Comparison of ENCODE assay signal across 28 mouse cellular contexts in genomic region chr1:151422178-151422577, GRCm38 (mm10). TPM values are rescaled to one million over a fixed set of nuclear protein-coding genes. Genes with fewer than 3 reads are reported as not detected.
A peak's percentile ranks its signal among the peaks of the same experiment; 100 is the strongest.
DNase-seq lines count a peak whose midpoint lies in the region; ATAC-seq and TF ChIP-seq lines count a peak whose summit lies in the region.
"Had no signal": no experiment of that assay in that cellular context is flagged by ENCODE, and none has a peak within 500 bp of the region (broad histone marks: within the 10 kb centered on the region; RNA-seq: fewer than 3 reads in every experiment).

No protein-coding gene starts in this region.

- H3K4me2 ChIP-seq in liver, embryonic 11.5 days = no peak overlapping the region
- no peak overlapping the region for H3K4me2 ChIP-seq in hindbrain, postnatal 0 days (ENCODE audit: low read depth, low read length)
- H3K4me2 ChIP-seq: embryonic facial prominence, embryonic 12.5 days; embryonic facial prominence, embryonic 15.5 days; heart, embryonic 11.5 days; hindbrain, embryonic 13.5 days had no signal

- peak; percentile 19 to 72; a peak in 2 of 4 replicates for TF ChIP-seq EP300 in MEL (IDR thresholded peaks at IDR 0.05; ENCODE audit: low read depth in 1 of 2, low read length in 2 of 2)

- H3K9ac ChIP-seq in MEL (ENCODE audit: control insufficient read depth, low read depth, low read length, poor library complexity, severe bottlenecking) = no peak overlapping the region
- no peak overlapping the region for H3K9ac ChIP-seq in liver, embryonic 11.5 days (ENCODE audit: low read depth, low read length)
- H3K9ac ChIP-seq in hindbrain, postnatal 0 days (replicated peaks; ENCODE audit: low read length) = no peak overlapping the region
- H3K9ac ChIP-seq: embryonic facial prominence, embryonic 12.5 days; embryonic facial prominence, embryonic 15.5 days; forebrain, postnatal 0 days; hindbrain, embryonic 13.5 days had no signal

- TF ChIP-seq POLR2A in MEL (IDR thresholded peaks at IDR 0.05; ENCODE audit: control insufficient read depth in 1 of 2, insufficient read depth in 1 of 2, low read depth in 1 of 2, low read length in 2 of 2, poor library complexity in 1 of 2) = no peak

- WGBS in liver, embryonic 11.5 days = 46% methylated on average over 3 of the region's 3 CpGs
- WGBS in hindbrain, postnatal 0 days = 87% methylated on average over 3 of the region's 3 CpGs

- peaks cover 6% of the 10 kb centered on the region for H3K79me2 ChIP-seq in MEL (ENCODE audit: control insufficient read depth, insufficient read depth, low read length, poor library complexity)

- H3K36me3 ChIP-seq in MEL (ENCODE audit: control insufficient read depth in 1 of 2, insufficient read depth in 2 of 2, low read length in 2 of 2) = peaks cover 9 to 27% of the 10 kb centered on the region in 2 experiments
- H3K36me3 ChIP-seq in liver, embryonic 11.5 days (ENCODE audit: control insufficient read depth, insufficient read depth, low read length) = peaks cover 4% of the 10 kb centered on the region; the same call in 1 of the 2 replicates
- H3K36me3 ChIP-seq in hindbrain, postnatal 0 days (ENCODE audit: insufficient read depth, low read length) = peaks cover 8% of the 10 kb centered on the region; the same call in 1 of the 2 replicates

- H3K27me3 ChIP-seq in MEL (ENCODE audit: control insufficient read depth in 1 of 2, insufficient read depth in 2 of 2, low read length in 2 of 2) = no peaks in the 10 kb centered on the region
- no peaks in the 10 kb centered on the region for H3K27me3 ChIP-seq in liver, embryonic 11.5 days (replicated peaks; ENCODE audit: control insufficient read depth, insufficient read depth, low read length)
- H3K27me3 ChIP-seq in hindbrain, postnatal 0 days (ENCODE audit: insufficient read depth, low read length) = no peaks in the 10 kb centered on the region
- H3K27me3 ChIP-seq: embryonic facial prominence, embryonic 12.5 days; embryonic facial prominence, embryonic 15.5 days; hindbrain, embryonic 13.5 days; Patski had no signal

- no peak for TF ChIP-seq CTCF in MEL (IDR thresholded peaks at IDR 0.05 in 2 of 3, conservative IDR thresholded peaks at IDR 0.05 in 1 of 3; ENCODE audit: control insufficient read depth in 1 of 3, insufficient read depth in 1 of 3, low read depth in 2 of 3, low read length in 3 of 3, poor library complexity in 1 of 3, severe bottlenecking in 1 of 3)
- no peak for TF ChIP-seq CTCF in hindbrain, postnatal 0 days (IDR thresholded peaks at IDR 0.05; ENCODE audit: low read depth)

- TF ChIP-seq RAD21 in MEL (IDR thresholded peaks at IDR 0.05; ENCODE audit: low read depth, low read length) = no peak

- peaks cover 9 to 14% of the 10 kb centered on the region in 2 experiments for H3K4me1 ChIP-seq in MEL (ENCODE audit: control insufficient read depth in 1 of 2, insufficient read depth in 2 of 2, low read length in 2 of 2)
- H3K4me1 ChIP-seq in liver, embryonic 11.5 days (replicated peaks; ENCODE audit: control insufficient read depth, insufficient read depth, low read length) = peaks cover 5% of the 10 kb centered on the region; the same call in 1 of the 2 replicates
- H3K4me1 ChIP-seq in hindbrain, postnatal 0 days (ENCODE audit: insufficient read depth, low read length) = peaks cover 3% of the 10 kb centered on the region

- ATAC-seq in granulocyte monocyte progenitor cell, adult 5-6 weeks (replicated peaks; ENCODE audit: poor library complexity, severe bottlenecking) = peak; percentile 89
- peak; percentile 80 for ATAC-seq in megakaryocyte progenitor cell, adult 5-6 weeks (replicated peaks; ENCODE audit: poor library complexity)
- no peak for ATAC-seq in liver, embryonic 11.5 days (replicated peaks; ENCODE audit: low FRiP score)
- no peak for ATAC-seq in hindbrain, postnatal 0 days
- ATAC-seq: CD4-positive, CD25-positive, alpha-beta regulatory T cell, adult 4 months; forebrain, embryonic 14.5 days; forebrain, postnatal 0 days; hindbrain, embryonic 16.5 days; inflammation-experienced regulatory T-cells, adult 6 months; intestine, embryonic 16.5 days; Patski had no signal

- DNase-seq in 416B (ENCODE audit: low read depth) (peak; percentile 60), MEL (ENCODE audit: low read depth, low spot score) (peak; percentile 62)
- no peak for DNase-seq in heart, adult 8-10 months (ENCODE audit: low spot score)
- no peak for DNase-seq in liver, embryonic 11.5 days (ENCODE audit: low spot score)
- DNase-seq in hindbrain, postnatal 0 days (ENCODE audit: low spot score) = no peak
- DNase-seq: adrenal gland, postnatal 10 days; adrenal gland, postnatal 36 days; cerebellum, adult 11-12 months; cerebellum, adult 8-10 months; cerebellum, postnatal 10 days; cerebellum, postnatal 36 days; forebrain, postnatal 0 days; gastrocnemius, adult 2 months; gastrocnemius, postnatal 25 days; heart, adult 2 months had no signal

- H3K9me3 ChIP-seq in MEL (replicated peaks; ENCODE audit: insufficient read depth, low read length) = no peaks in the 10 kb centered on the region
- H3K9me3 ChIP-seq in liver, embryonic 11.5 days (ENCODE audit: control insufficient read depth, low read length) = no peaks in the 10 kb centered on the region
- H3K9me3 ChIP-seq in hindbrain, postnatal 0 days (ENCODE audit: low read length) = no peaks in the 10 kb centered on the region
- H3K9me3 ChIP-seq: embryonic facial prominence, embryonic 12.5 days; embryonic facial prominence, embryonic 15.5 days; hindbrain, embryonic 10.5 days; hindbrain, embryonic 13.5 days had no signal

- no peak overlapping the region for H3K4me3 ChIP-seq in MEL (ENCODE audit: control insufficient read depth in 1 of 2, insufficient read depth in 1 of 2, low read depth in 2 of 2, low read length in 2 of 2)
- no peak overlapping the region for H3K4me3 ChIP-seq in liver, embryonic 11.5 days (ENCODE audit: low read depth, low read length)
- no peak overlapping the region for H3K4me3 ChIP-seq in hindbrain, postnatal 0 days (ENCODE audit: low read length)
- H3K4me3 ChIP-seq: embryonic facial prominence, embryonic 12.5 days; embryonic facial prominence, embryonic 15.5 days; gastrocnemius, adult 2 months; heart, adult 2 months; hindbrain, embryonic 10.5 days; hindbrain, embryonic 13.5 days had no signal

- peak overlapping the region; percentile 19; the same call in 1 of the 2 replicates for H3K27ac ChIP-seq in MEL (ENCODE audit: control insufficient read depth, low read depth, low read length)
- no peak overlapping the region for H3K27ac ChIP-seq in liver, embryonic 11.5 days (ENCODE audit: low read depth, low read length)
- H3K27ac ChIP-seq in hindbrain, postnatal 0 days = no peak overlapping the region
- H3K27ac ChIP-seq: embryonic facial prominence, embryonic 12.5 days; embryonic facial prominence, embryonic 15.5 days; gastrocnemius, adult 2 months; heart, adult 2 months; hindbrain, embryonic 10.5 days; hindbrain, embryonic 13.5 days had no signal

TF ChIP-seq in MEL, 35 proteins besides CTCF, POLR2A, EP300 and RAD21:
- 0 out of 2 replicates have a peak, but pooled peaks have one; percentile 38 for TF ChIP-seq TBP (IDR thresholded peaks at IDR 0.05; ENCODE audit: low read depth, low read length)
- TF ChIP-seq TAL1 (IDR thresholded peaks at IDR 0.05; ENCODE audit: low read length) = peak; percentile 39; the same call in 1 of the 2 replicates
- TF ChIP-seq ZNF384 (IDR thresholded peaks at IDR 0.05; ENCODE audit: low read depth, low read length) = no peak
- no peak for TF ChIP-seq ZMIZ1 (IDR thresholded peaks at IDR 0.05; ENCODE audit: low read depth, low read length)
- peak; percentile 53; the same call in 1 of the 2 replicates for TF ChIP-seq RCOR1 (IDR thresholded peaks at IDR 0.05; ENCODE audit: low read depth, low read length)
- no peak for TF ChIP-seq SMC3 (IDR thresholded peaks at IDR 0.05; ENCODE audit: low read depth, low read length)
- TF ChIP-seq GATA1 (IDR thresholded peaks at IDR 0.05; ENCODE audit: low read depth, low read length) = peak; percentile 62; the same call in 1 of the 2 replicates

RNA-seq across cellular contexts. Expression of gene Swt1, which starts 6.1 kb away (rescaled TPM):
- total RNA-seq in MEL (2012; rRNA removed) = 13.7 and 14.1 TPM in 2 replicates
- 10 to 100 TPM in 1 of 2 experiments, not detected in 1; 13.5 TPM for polyA plus RNA-seq in MEL (2012; ENCODE audit: insufficient read depth in 1 of 2, insufficient read length in 2 of 2, low read depth in 1 of 2, low replicate concordance in 2 of 2, missing spikeins in 1 of 2)
- total RNA-seq in granulocyte monocyte progenitor cell, adult 5-6 weeks (2014; fragmentation: Nextera tagmentation) = 20.3 and 39.4 TPM in 2 replicates
- total RNA-seq in granulocyte monocyte progenitor cell, adult 5-6 weeks (2017) = 15.3 and 24.4 TPM in 2 replicates
- total RNA-seq in megakaryocyte progenitor cell, adult 5-6 weeks (2015) = 29.1 and 37.6 TPM in 2 replicates
- total RNA-seq in megakaryocyte progenitor cell, adult 5-6 weeks (2017) = 20.6 and 24.5 TPM in 2 replicates
- total RNA-seq in heart, adult 8-10 months (2022) = 10 to 100 TPM in 3 of 4 experiments, 1 to 10 TPM in 1; 9.8 to 12.1 (median 10.7) TPM
- polyA plus RNA-seq in liver, embryonic 11.5 days (2014; fragmentation: Nextera tagmentation; extraction: Ambion mirVana) = 19.1 and 20.7 TPM in 2 replicates
- 6.7 and 7.7 TPM in 2 replicates for total RNA-seq in hindbrain, postnatal 0 days (2014; rRNA removed)
- 11.7 and 17.1 TPM in 2 replicates for polyA plus RNA-seq in hindbrain, postnatal 0 days (2015; fragmentation: Nextera tagmentation; extraction: Ambion mirVana)

RNA-seq across cellular contexts. Expression of gene Trmt1l, which starts 6.2 kb away (rescaled TPM):
- total RNA-seq in MEL (2012; rRNA removed) = 13.3 and 15.4 TPM in 2 replicates
- 10 to 100 TPM in 1 of 2 experiments, not detected in 1; 18.2 TPM for polyA plus RNA-seq in MEL (2012; ENCODE audit: insufficient read depth in 1 of 2, insufficient read length in 2 of 2, low read depth in 1 of 2, low replicate concordance in 2 of 2, missing spikeins in 1 of 2)
- total RNA-seq in granulocyte monocyte progenitor cell, adult 5-6 weeks (2014; fragmentation: Nextera tagmentation) = 35.6 and 38.1 TPM in 2 replicates
- 19.1 and 24.3 TPM in 2 replicates for total RNA-seq in granulocyte monocyte progenitor cell, adult 5-6 weeks (2017)
- 38.4 and 51.5 TPM in 2 replicates for total RNA-seq in megakaryocyte progenitor cell, adult 5-6 weeks (2015)
- 25.7 and 26.2 TPM in 2 replicates for total RNA-seq in megakaryocyte progenitor cell, adult 5-6 weeks (2017)
- total RNA-seq in heart, adult 8-10 months (2022) = 10 to 100 TPM; 18.7 to 26.2 (median 22.6) TPM
- 44.5 and 48.7 TPM in 2 replicates for polyA plus RNA-seq in liver, embryonic 11.5 days (2014; fragmentation: Nextera tagmentation; extraction: Ambion mirVana)
- 13.2 and 17.6 TPM in 2 replicates for total RNA-seq in hindbrain, postnatal 0 days (2014; rRNA removed)
- 16.2 and 18.5 TPM in 2 replicates for polyA plus RNA-seq in hindbrain, postnatal 0 days (2015; fragmentation: Nextera tagmentation; extraction: Ambion mirVana)

Comparison
In these comparisons a context has a peak if more than half of its experiments do, and no peak if none do; other contexts are left out.
1. DNase-seq: peak in 416B (single experiment) and MEL (single experiment); none in heart, adult 8-10 months (single experiment), liver, embryonic 11.5 days (single experiment) and hindbrain, postnatal 0 days (single experiment).
2. ATAC-seq: peak in granulocyte monocyte progenitor cell, adult 5-6 weeks (single experiment) and megakaryocyte progenitor cell, adult 5-6 weeks (single experiment); none in liver, embryonic 11.5 days (single experiment) and hindbrain, postnatal 0 days (single experiment).